In the genomic region with DNA sequence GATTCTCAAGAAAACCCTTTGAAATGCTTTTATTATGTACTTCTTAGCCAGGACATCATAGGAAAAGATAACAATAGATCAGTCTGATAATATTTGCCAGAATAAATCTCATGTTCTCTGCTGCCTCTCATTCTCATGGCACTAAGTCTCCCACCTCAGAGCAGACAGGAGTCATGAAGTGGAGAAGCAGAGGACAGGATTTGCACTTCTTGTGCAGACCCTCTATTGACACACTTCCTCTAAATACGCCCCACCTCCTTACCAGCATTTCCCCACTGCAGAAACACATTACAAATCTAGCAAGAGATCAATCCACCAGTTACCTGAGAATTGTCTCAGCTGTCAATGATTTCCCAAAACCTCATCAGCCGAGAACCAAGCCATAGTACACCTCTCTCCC, we compare ENCODE assay signal across 21 mouse cellular contexts. TPM values are rescaled to one million over a fixed set of nuclear protein-coding genes. Genes with fewer than 3 reads are reported as not detected.
DNase-seq lines count a peak whose midpoint lies in the region; ATAC-seq lines count a peak whose summit lies in the region.
"Had no signal": no experiment of that assay in that cellular context is flagged by ENCODE, and none has a peak within 500 bp of the region (broad histone marks: within the 10 kb centered on the region; RNA-seq: fewer than 3 reads in every experiment).

No protein-coding gene starts in this region.

- DNase-seq in hindbrain, embryonic 10.5 days (ENCODE audit: low spot score): no peak
- DNase-seq in R1 (ENCODE audit: low read depth, low spot score): peak; percentile 4
- DNase-seq in forebrain, embryonic 11.5 days (ENCODE audit: low spot score): no peak
- DNase-seq in gastrocnemius, postnatal 14 days: no peak
- no peak for DNase-seq in lung, postnatal 10 days
- DNase-seq: cerebellum, adult 9-11 months; gastrocnemius, postnatal 36 days; liver, embryonic 13.5 days; lung, postnatal 4 days; thymus, adult 2 months had no signal

- ATAC-seq in hindbrain, embryonic 13.5 days (ENCODE audit: low FRiP score): 0 out of 2 replicates have a peak, but pooled peaks have one; percentile 60
- ATAC-seq in forebrain, embryonic 11.5 days (replicated peaks; ENCODE audit: low FRiP score): peak; percentile 43
- ATAC-seq in hindbrain, embryonic 16.5 days: 0 out of 2 replicates have a peak, but pooled peaks have one; percentile 32
- ATAC-seq: intestine, postnatal 0 days had no signal

- no peak overlapping the region for H3K4me3 ChIP-seq in hindbrain, embryonic 13.5 days
- H3K4me3 ChIP-seq in hindbrain, embryonic 10.5 days: no peak overlapping the region
- H3K4me3 ChIP-seq in forebrain, embryonic 11.5 days (ENCODE audit: low read depth, low read length): no peak overlapping the region
- H3K4me3 ChIP-seq in hindbrain, embryonic 16.5 days (ENCODE audit: low read length): no peak overlapping the region
- H3K4me3 ChIP-seq: kidney, embryonic 15.5 days; liver, embryonic 13.5 days had no signal

- H3K27me3 ChIP-seq in hindbrain, embryonic 13.5 days: no peaks in the 10 kb centered on the region
- no peaks in the 10 kb centered on the region for H3K27me3 ChIP-seq in hindbrain, embryonic 10.5 days (ENCODE audit: insufficient read depth, poor library complexity, severe bottlenecking)
- H3K27me3 ChIP-seq in forebrain, embryonic 11.5 days (ENCODE audit: control insufficient read depth, insufficient read depth, low read length): no peaks in the 10 kb centered on the region
- no peaks in the 10 kb centered on the region for H3K27me3 ChIP-seq in hindbrain, embryonic 16.5 days (replicated peaks; ENCODE audit: control insufficient read depth, insufficient read depth, low read length)
- H3K27me3 ChIP-seq: CH12.LX; embryonic facial prominence, embryonic 13.5 days; kidney, embryonic 15.5 days; limb, embryonic 13.5 days; liver, embryonic 13.5 days; stomach, embryonic 15.5 days had no signal

- WGBS in hindbrain, embryonic 13.5 days: 33% methylated on average over 2 of the region's 2 CpGs
- 41% methylated on average over 2 of the region's 2 CpGs for WGBS in hindbrain, embryonic 10.5 days
- WGBS in forebrain, embryonic 11.5 days: 39% methylated on average over 2 of the region's 2 CpGs
- WGBS in hindbrain, embryonic 16.5 days: 31% methylated on average over 2 of the region's 2 CpGs

- intact Hi-C loops in gastrocnemius, postnatal 14 days (cut with DNase I; ENCODE audit: low total_unique reads): no loop called here

- H3K36me3 ChIP-seq in hindbrain, embryonic 13.5 days: no peaks in the 10 kb centered on the region
- no peaks in the 10 kb centered on the region for H3K36me3 ChIP-seq in hindbrain, embryonic 10.5 days
- no peaks in the 10 kb centered on the region for H3K36me3 ChIP-seq in forebrain, embryonic 11.5 days (ENCODE audit: control insufficient read depth, insufficient read depth, low read length)
- H3K36me3 ChIP-seq in hindbrain, embryonic 16.5 days (ENCODE audit: control insufficient read depth, insufficient read depth, low read length): no peaks in the 10 kb centered on the region
- H3K36me3 ChIP-seq: embryonic facial prominence, embryonic 13.5 days; kidney, embryonic 15.5 days; limb, embryonic 13.5 days; liver, embryonic 13.5 days; stomach, embryonic 15.5 days had no signal

- no peak overlapping the region for H3K4me2 ChIP-seq in hindbrain, embryonic 13.5 days
- H3K4me2 ChIP-seq in forebrain, embryonic 11.5 days (ENCODE audit: low read depth, low read length, severe bottlenecking): no peak overlapping the region
- H3K4me2 ChIP-seq in hindbrain, embryonic 16.5 days (ENCODE audit: low read length): no peak overlapping the region
- H3K4me2 ChIP-seq: liver, embryonic 13.5 days had no signal

- H3K9me3 ChIP-seq in hindbrain, embryonic 13.5 days: no peaks in the 10 kb centered on the region
- H3K9me3 ChIP-seq in hindbrain, embryonic 10.5 days: no peaks in the 10 kb centered on the region
- no peaks in the 10 kb centered on the region for H3K9me3 ChIP-seq in forebrain, embryonic 11.5 days (ENCODE audit: control insufficient read depth, low read length)
- H3K9me3 ChIP-seq in hindbrain, embryonic 16.5 days (ENCODE audit: control insufficient read depth, low read length): no peaks in the 10 kb centered on the region
- H3K9me3 ChIP-seq: embryonic facial prominence, embryonic 13.5 days; kidney, embryonic 15.5 days; limb, embryonic 13.5 days; liver, embryonic 13.5 days; stomach, embryonic 15.5 days had no signal

- peaks cover 9% of the 10 kb centered on the region; the same call in 1 of the 2 replicates for H3K4me1 ChIP-seq in hindbrain, embryonic 13.5 days (replicated peaks)
- no peaks in the 10 kb centered on the region; the same call in 1 of the 2 replicates for H3K4me1 ChIP-seq in hindbrain, embryonic 10.5 days (replicated peaks)
- H3K4me1 ChIP-seq in forebrain, embryonic 11.5 days (replicated peaks; ENCODE audit: control insufficient read depth, insufficient read depth, low read length): peaks cover 5% of the 10 kb centered on the region; the same call in 1 of the 2 replicates
- H3K4me1 ChIP-seq in hindbrain, embryonic 16.5 days (ENCODE audit: control insufficient read depth, insufficient read depth, low read depth, low read length): no peaks in the 10 kb centered on the region; the same call in 1 of the 2 replicates
- H3K4me1 ChIP-seq: kidney, embryonic 15.5 days; limb, embryonic 13.5 days; liver, embryonic 13.5 days; stomach, embryonic 15.5 days had no signal

- H3K9ac ChIP-seq in hindbrain, embryonic 13.5 days: no peak overlapping the region
- H3K9ac ChIP-seq in forebrain, embryonic 11.5 days (ENCODE audit: low read length): no peak overlapping the region
- no peak overlapping the region for H3K9ac ChIP-seq in hindbrain, embryonic 16.5 days (ENCODE audit: low read depth, low read length)
- H3K9ac ChIP-seq: kidney, embryonic 15.5 days; limb, embryonic 13.5 days; liver, embryonic 13.5 days; lung, embryonic 14.5 days; stomach, embryonic 15.5 days had no signal

- no peak overlapping the region for H3K27ac ChIP-seq in hindbrain, embryonic 13.5 days
- no peak overlapping the region for H3K27ac ChIP-seq in hindbrain, embryonic 10.5 days
- H3K27ac ChIP-seq in forebrain, embryonic 11.5 days (ENCODE audit: low read depth, low read length): no peak overlapping the region
- H3K27ac ChIP-seq in hindbrain, embryonic 16.5 days (ENCODE audit: low read depth, low read length): no peak overlapping the region
- H3K27ac ChIP-seq: embryonic facial prominence, embryonic 13.5 days; kidney, embryonic 15.5 days; limb, embryonic 13.5 days; liver, embryonic 13.5 days; stomach, embryonic 15.5 days had no signal

RNA-seq across cellular contexts. Expression of gene Dgkb, which starts 42.9 kb away (rescaled TPM):
- polyA plus RNA-seq in hindbrain, embryonic 13.5 days (2015; fragmentation: Nextera tagmentation; extraction: Ambion mirVana): 3.3 and 3.6 TPM in 2 replicates
- 0.15 and 0.25 TPM in 2 replicates for polyA plus RNA-seq in hindbrain, embryonic 10.5 days (2016; fragmentation: Nextera tagmentation; extraction: Ambion mirVana)
- polyA plus RNA-seq in forebrain, embryonic 11.5 days (2014; fragmentation: Nextera tagmentation; extraction: Ambion mirVana): 0.79 and 1.6 TPM in 2 replicates
- polyA plus RNA-seq in hindbrain, embryonic 16.5 days (2015; fragmentation: Nextera tagmentation; extraction: Ambion mirVana): 8.2 and 11.2 TPM in 2 replicates
- 1 to 10 TPM; 1.1 to 1.6 TPM for total RNA-seq in gastrocnemius, postnatal 14 days (2021)
- total RNA-seq: CH12.LX; hematopoietic stem cell, adult 5-6 weeks; MEL had no signal
